Mouse (Mus musculus) liver, embryonic 14.5 days (tissue): ENCODE results near the gene Fndc10.

Experiments
- CTCF ChIP-seq: IDR thresholded peaks from 2 replicates; pipeline ENCODE4 v1.5.1; 2016; ENCODE audit warnings: antibody characterized with exemption, low read depth, control low read depth
- EP300 ChIP-seq: IDR thresholded peaks from 2 replicates; pipeline ENCODE4 v1.6.1; 2016; ENCODE audit warnings: antibody characterized with exemption, low read depth

GRCm38 (mm10) chr4:155658961-155659360, 35.2 kb upstream of the Fndc10 start:
- TF ChIP-seq CTCF = no peak
- no peak for TF ChIP-seq EP300
